Mouse (Mus musculus): ENCODE results near the gene Zc3h13.

GRCm38 (mm10) chr14:75318736-75319135, 34.6 kb downstream of the Zc3h13 start:
- TF ChIP-seq CTCF (IDR thresholded peaks at IDR 0.05; ENCODE audit: control insufficient read depth, insufficient read depth, insufficient read length) (no peak), USF1 (IDR thresholded peaks at IDR 0.05; ENCODE audit: low read depth) (no peak)
